Mouse (Mus musculus): ENCODE data around the gene Sumo1. TPM values are rescaled to one million over a fixed set of nuclear protein-coding genes. Genes with fewer than 3 reads are reported as not detected.

The Sumo1 gene
- polyA plus RNA-seq, 1 experiment, result 420 TPM

- no peak overlapping the region for H3K4me3 ChIP-seq (ENCODE audit: low read depth, low read length)
- TF ChIP-seq EP300 (IDR thresholded peaks at IDR 0.05; ENCODE audit: insufficient read depth, low read depth, low read length), result no peak
- TF ChIP-seq POLR2A (IDR thresholded peaks at IDR 0.05; ENCODE audit: insufficient read depth, low read length), result no peak
- TF ChIP-seq CTCF (IDR thresholded peaks at IDR 0.05; ENCODE audit: low read depth, low read length), result no peak
- H3K4me1 ChIP-seq (ENCODE audit: control insufficient read depth, insufficient read depth, low read length), result no peaks in the 10 kb centered on the region
These were observed 122.1 kb downstream of the Sumo1 start for GRCm38 (mm10) chr1:59548486-59548885.

GRCm38 (mm10) chr1:59543911-59544310 lies 126.7 kb downstream of the Sumo1 start:
- Histone ChIP-seq H3K27ac (ENCODE audit: insufficient read depth, low read length) (no peak overlapping the region), H3K27me3 (ENCODE audit: control insufficient read depth, insufficient read depth, low read length, poor library complexity, severe bottlenecking) (no peaks in the 10 kb centered on the region), H3K4me3 (ENCODE audit: low read depth, low read length) (no peak overlapping the region), H3K36me3 (ENCODE audit: control insufficient read depth, insufficient read depth, low read length, poor library complexity, severe bottlenecking) (no peaks in the 10 kb centered on the region), H3K9me3 (replicated peaks; ENCODE audit: control insufficient read depth, insufficient read depth, low read length, poor library complexity, severe bottlenecking) (no peaks in the 10 kb centered on the region), H3K4me1 (ENCODE audit: control insufficient read depth, insufficient read depth, low read length) (no peaks in the 10 kb centered on the region), H3K9ac (ENCODE audit: low read depth, poor library complexity, severe bottlenecking) (no peak overlapping the region)
- no peak for TF ChIP-seq EP300 (IDR thresholded peaks at IDR 0.05; ENCODE audit: insufficient read depth, low read depth, low read length)
- TF ChIP-seq CTCF (IDR thresholded peaks at IDR 0.05; ENCODE audit: low read depth, low read length), result no peak
- TF ChIP-seq POLR2A (IDR thresholded peaks at IDR 0.05; ENCODE audit: insufficient read depth, low read length), result no peak

More at GRCm38 (mm10) chr1:59548486-59548885, 122.1 kb downstream of the Sumo1 start:
- Histone ChIP-seq H3K9ac (ENCODE audit: low read depth, poor library complexity, severe bottlenecking) (no peak overlapping the region), H3K36me3 (ENCODE audit: control insufficient read depth, insufficient read depth, low read length, poor library complexity, severe bottlenecking) (no peaks in the 10 kb centered on the region), H3K27ac (ENCODE audit: insufficient read depth, low read length) (no peak overlapping the region), H3K9me3 (replicated peaks; ENCODE audit: control insufficient read depth, insufficient read depth, low read length, poor library complexity, severe bottlenecking) (no peaks in the 10 kb centered on the region), H3K27me3 (ENCODE audit: control insufficient read depth, insufficient read depth, low read length, poor library complexity, severe bottlenecking) (no peaks in the 10 kb centered on the region)

GRCm38 (mm10) chr1:59542231-59542630 lies 128.4 kb downstream of the Sumo1 start:
- Histone ChIP-seq H3K4me3 (ENCODE audit: low read depth, low read length) (no peak overlapping the region), H3K27ac (ENCODE audit: insufficient read depth, low read length) (no peak overlapping the region), H3K9me3 (replicated peaks; ENCODE audit: control insufficient read depth, insufficient read depth, low read length, poor library complexity, severe bottlenecking) (no peaks in the 10 kb centered on the region), H3K36me3 (ENCODE audit: control insufficient read depth, insufficient read depth, low read length, poor library complexity, severe bottlenecking) (no peaks in the 10 kb centered on the region), H3K9ac (ENCODE audit: low read depth, poor library complexity, severe bottlenecking) (no peak overlapping the region), H3K4me1 (ENCODE audit: control insufficient read depth, insufficient read depth, low read length) (no peaks in the 10 kb centered on the region), H3K27me3 (ENCODE audit: control insufficient read depth, insufficient read depth, low read length, poor library complexity, severe bottlenecking) (no peaks in the 10 kb centered on the region; the same call in 1 of the 2 replicates)
- no peak for TF ChIP-seq CTCF (IDR thresholded peaks at IDR 0.05; ENCODE audit: low read depth, low read length)
- no peak for TF ChIP-seq EP300 (IDR thresholded peaks at IDR 0.05; ENCODE audit: insufficient read depth, low read depth, low read length)
- no peak for TF ChIP-seq POLR2A (IDR thresholded peaks at IDR 0.05; ENCODE audit: insufficient read depth, low read length)

GRCm38 (mm10) chr1:59541271-59542020 lies 129.2 kb downstream of the Sumo1 start:
- Histone ChIP-seq H3K27me3 (ENCODE audit: control insufficient read depth, insufficient read depth, low read length, poor library complexity, severe bottlenecking) (no peaks in the 10 kb centered on the region; the same call in 1 of the 2 replicates), H3K4me1 (ENCODE audit: control insufficient read depth, insufficient read depth, low read length) (no peaks in the 10 kb centered on the region), H3K4me3 (ENCODE audit: low read depth, low read length) (no peak overlapping the region), H3K36me3 (ENCODE audit: control insufficient read depth, insufficient read depth, low read length, poor library complexity, severe bottlenecking) (no peaks in the 10 kb centered on the region), H3K9me3 (replicated peaks; ENCODE audit: control insufficient read depth, insufficient read depth, low read length, poor library complexity, severe bottlenecking) (no peaks in the 10 kb centered on the region), H3K9ac (ENCODE audit: low read depth, poor library complexity, severe bottlenecking) (no peak overlapping the region), H3K27ac (ENCODE audit: insufficient read depth, low read length) (no peak overlapping the region)
- TF ChIP-seq POLR2A (IDR thresholded peaks at IDR 0.05; ENCODE audit: insufficient read depth, low read length), result no peak
- TF ChIP-seq EP300 (IDR thresholded peaks at IDR 0.05; ENCODE audit: insufficient read depth, low read depth, low read length), result no peak

GRCm38 (mm10) chr1:59540537-59541148 lies 130.0 kb downstream of the Sumo1 start:
- Histone ChIP-seq H3K27me3 (ENCODE audit: control insufficient read depth, insufficient read depth, low read length, poor library complexity, severe bottlenecking) (no peaks in the 10 kb centered on the region; the same call in 1 of the 2 replicates), H3K36me3 (ENCODE audit: control insufficient read depth, insufficient read depth, low read length, poor library complexity, severe bottlenecking) (no peaks in the 10 kb centered on the region), H3K4me1 (ENCODE audit: control insufficient read depth, insufficient read depth, low read length) (no peaks in the 10 kb centered on the region), H3K27ac (ENCODE audit: insufficient read depth, low read length) (no peak overlapping the region), H3K9ac (ENCODE audit: low read depth, poor library complexity, severe bottlenecking) (no peak overlapping the region), H3K4me3 (ENCODE audit: low read depth, low read length) (no peak overlapping the region), H3K9me3 (replicated peaks; ENCODE audit: control insufficient read depth, insufficient read depth, low read length, poor library complexity, severe bottlenecking) (no peaks in the 10 kb centered on the region)
- TF ChIP-seq CTCF (IDR thresholded peaks at IDR 0.05; ENCODE audit: low read depth, low read length) (no peak), POLR2A (IDR thresholded peaks at IDR 0.05; ENCODE audit: insufficient read depth, low read length) (no peak), EP300 (IDR thresholded peaks at IDR 0.05; ENCODE audit: insufficient read depth, low read depth, low read length) (no peak)

- Histone ChIP-seq H3K4me3 (ENCODE audit: low read depth, low read length) (no peak overlapping the region), H3K4me1 (ENCODE audit: control insufficient read depth, insufficient read depth, low read length) (no peaks in the 10 kb centered on the region), H3K9me3 (replicated peaks; ENCODE audit: control insufficient read depth, insufficient read depth, low read length, poor library complexity, severe bottlenecking) (no peaks in the 10 kb centered on the region), H3K27me3 (ENCODE audit: control insufficient read depth, insufficient read depth, low read length, poor library complexity, severe bottlenecking) (no peaks in the 10 kb centered on the region; the same call in 1 of the 2 replicates), H3K27ac (ENCODE audit: insufficient read depth, low read length) (no peak overlapping the region), H3K9ac (ENCODE audit: low read depth, poor library complexity, severe bottlenecking) (no peak overlapping the region), H3K36me3 (ENCODE audit: control insufficient read depth, insufficient read depth, low read length, poor library complexity, severe bottlenecking) (no peaks in the 10 kb centered on the region)
- TF ChIP-seq EP300 (IDR thresholded peaks at IDR 0.05; ENCODE audit: insufficient read depth, low read depth, low read length), result no peak
- no peak for TF ChIP-seq POLR2A (IDR thresholded peaks at IDR 0.05; ENCODE audit: insufficient read depth, low read length)
- no peak for TF ChIP-seq CTCF (IDR thresholded peaks at IDR 0.05; ENCODE audit: low read depth, low read length)
These were observed 132.3 kb downstream of the Sumo1 start for GRCm38 (mm10) chr1:59538381-59538780.

Other genes starting within 250 kb of the Sumo1 start
- 51.7 and 54.5 TPM in 2 replicates for gene Fzd7, start 188.4 kb downstream of the Sumo1 start, polyA plus RNA-seq (2011; ENCODE audit: insufficient read depth, insufficient read length, low read depth, missing spikeins)
- 1.9 and 2.4 TPM in 2 replicates for gene Gm973, start 154.6 kb downstream of the Sumo1 start, polyA plus RNA-seq (2011; ENCODE audit: insufficient read depth, insufficient read length, low read depth, missing spikeins)
- 599 and 651 TPM in 2 replicates for gene Nop58, start 14.1 kb upstream of the Sumo1 start, polyA plus RNA-seq (2011; ENCODE audit: insufficient read depth, insufficient read length, low read depth, missing spikeins)
- 28.5 and 29.2 TPM in 2 replicates for gene Bmpr2, start 92.6 kb upstream of the Sumo1 start, polyA plus RNA-seq (2011; ENCODE audit: insufficient read depth, insufficient read length, low read depth, missing spikeins)
- gene Fam117b, start 242.2 kb upstream of the Sumo1 start, polyA plus RNA-seq (2011; ENCODE audit: insufficient read depth, insufficient read length, low read depth, missing spikeins), result 18.9 and 19.8 TPM in 2 replicates